Mouse (Mus musculus): Measurements from ENCODE around the gene Rusc1. TPM values are rescaled to one million over a fixed set of nuclear protein-coding genes. Genes with fewer than 3 reads are reported as not detected.

Rusc1 gene
- polyA plus RNA-seq (2015; fragmentation: Nextera tagmentation; extraction: Ambion mirVana) = 25.7 and 28.0 TPM in 2 replicates

GRCm38 (mm10) chr3:89093175-89093574 lies at the start of gene Rusc1:
Gene Rusc1, minus strand, starts transcription at chr3:89093311.
- ATAC-seq (ENCODE audit: insufficient number of reproducible peaks, low FRiP score, low TSS enrichment, low read depth) = peak; percentile 74
- no peaks in the 10 kb centered on the region for H3K9me3 ChIP-seq (replicated peaks)
- peaks cover 41% of the 10 kb centered on the region for H3K36me3 ChIP-seq
- 1% methylated on average over 18 of the region's 18 CpGs for WGBS
- peaks cover 39% of the 10 kb centered on the region for H3K4me1 ChIP-seq
- H3K4me3 ChIP-seq (replicated peaks) = peak within 1 kb of the TSS; percentile 70
- peak within 1 kb of the TSS; percentile 28; the same call in 1 of the 2 replicates for H3K9ac ChIP-seq
- peak within 1 kb of the TSS; percentile 100 for H3K4me2 ChIP-seq (replicated peaks)
- H3K27me3 ChIP-seq = peaks cover 8% of the 10 kb centered on the region; the same call in 1 of the 2 replicates
- H3K27ac ChIP-seq (replicated peaks) = 0 out of 2 replicates have a peak within 1 kb of the TSS, but pooled peaks have one; percentile 28

GRCm38 (mm10) chr3:89136365-89136764 lies 43.3 kb upstream of the Rusc1 start:
- 0 out of 2 replicates have a peak, but pooled peaks cover 6% of the 10 kb centered on the region for H3K4me1 ChIP-seq
- H3K27me3 ChIP-seq = 0 out of 2 replicates have a peak, but pooled peaks cover 4% of the 10 kb centered on the region
- no peak overlapping the region for H3K27ac ChIP-seq (replicated peaks)
- H3K9ac ChIP-seq = no peak overlapping the region
- no peak overlapping the region for H3K4me3 ChIP-seq (replicated peaks)
- H3K4me2 ChIP-seq (replicated peaks) = no peak overlapping the region
- no peaks in the 10 kb centered on the region for H3K9me3 ChIP-seq (replicated peaks)
- WGBS = 41% methylated on average over 9 of the region's 9 CpGs
- no peaks in the 10 kb centered on the region for H3K36me3 ChIP-seq
- ATAC-seq (ENCODE audit: insufficient number of reproducible peaks, low FRiP score, low TSS enrichment, low read depth) = no peak

DNA sequence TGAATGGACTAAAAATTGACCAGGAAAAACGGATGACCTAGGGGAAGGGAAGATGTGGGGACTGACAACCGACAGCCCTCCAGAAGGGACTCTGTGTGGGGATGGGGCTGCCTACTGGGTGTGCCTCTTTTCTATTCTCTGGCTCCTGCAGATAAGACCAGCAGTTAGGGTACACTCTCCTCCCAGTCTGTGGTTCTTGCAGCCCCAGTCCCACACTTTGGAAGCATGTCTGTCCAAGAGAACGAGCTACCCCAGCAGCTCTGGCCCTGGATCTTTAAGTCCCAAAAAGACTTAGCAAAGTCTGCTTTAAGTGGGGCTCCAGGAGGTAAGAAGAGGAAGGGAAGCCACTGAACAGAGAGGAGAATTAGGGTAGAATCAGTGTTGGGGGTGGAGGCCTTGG lies 42.8 kb upstream of the Rusc1 start, which contains the start of gene Pklr:
Gene Pklr (plus strand): TSS at position 185 of the 400 bp plus-strand sequence.
- 53% methylated on average over 3 of the region's 3 CpGs for WGBS

DNA sequence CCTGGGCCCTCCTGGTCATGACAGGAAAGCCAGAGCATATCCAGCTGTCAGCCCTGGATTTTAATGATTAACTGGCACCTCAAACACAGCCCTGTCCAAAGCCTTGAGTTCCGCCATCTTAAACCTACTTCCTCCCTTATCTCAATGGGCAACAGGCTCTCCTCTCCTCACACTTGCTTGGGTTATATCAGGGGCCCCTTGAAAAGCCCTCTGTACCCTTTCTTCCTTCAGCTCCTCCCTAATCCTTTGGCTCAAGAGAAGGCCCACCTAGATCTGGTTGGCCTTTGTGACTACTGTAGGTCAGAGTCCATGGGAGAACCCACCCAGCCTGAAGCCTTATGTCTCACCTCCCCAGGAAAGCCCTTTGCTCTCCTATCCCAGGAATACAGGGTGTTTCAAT lies 40.6 kb upstream of the Rusc1 start:
- Histone ChIP-seq H3K27ac (replicated peaks) (no peak overlapping the region), H3K4me3 (replicated peaks) (no peak overlapping the region), H3K9ac (no peak overlapping the region), H3K27me3 (0 out of 2 replicates have a peak, but pooled peaks cover 4% of the 10 kb centered on the region), H3K36me3 (no peaks in the 10 kb centered on the region), H3K4me2 (replicated peaks) (no peak overlapping the region), H3K4me1 (0 out of 2 replicates have a peak, but pooled peaks cover 6% of the 10 kb centered on the region), H3K9me3 (replicated peaks) (no peaks in the 10 kb centered on the region)
- no peak for ATAC-seq (ENCODE audit: insufficient number of reproducible peaks, low FRiP score, low TSS enrichment, low read depth)
- 81% methylated on average over 1 of the region's 1 CpGs for WGBS

More for the DNA sequence above, 42.8 kb upstream of the Rusc1 start, which contains the start of gene Pklr:
- no peak for ATAC-seq (ENCODE audit: insufficient number of reproducible peaks, low FRiP score, low TSS enrichment, low read depth)
- no peaks in the 10 kb centered on the region for H3K36me3 ChIP-seq
- H3K27ac ChIP-seq (replicated peaks) = no peak within 1 kb of the TSS
- H3K9ac ChIP-seq = no peak within 1 kb of the TSS
- H3K27me3 ChIP-seq = 0 out of 2 replicates have a peak, but pooled peaks cover 4% of the 10 kb centered on the region
- H3K4me1 ChIP-seq = 0 out of 2 replicates have a peak, but pooled peaks cover 6% of the 10 kb centered on the region
- no peak within 1 kb of the TSS for H3K4me2 ChIP-seq (replicated peaks)
- H3K4me3 ChIP-seq (replicated peaks) = no peak within 1 kb of the TSS
- no peaks in the 10 kb centered on the region for H3K9me3 ChIP-seq (replicated peaks)

DNA sequence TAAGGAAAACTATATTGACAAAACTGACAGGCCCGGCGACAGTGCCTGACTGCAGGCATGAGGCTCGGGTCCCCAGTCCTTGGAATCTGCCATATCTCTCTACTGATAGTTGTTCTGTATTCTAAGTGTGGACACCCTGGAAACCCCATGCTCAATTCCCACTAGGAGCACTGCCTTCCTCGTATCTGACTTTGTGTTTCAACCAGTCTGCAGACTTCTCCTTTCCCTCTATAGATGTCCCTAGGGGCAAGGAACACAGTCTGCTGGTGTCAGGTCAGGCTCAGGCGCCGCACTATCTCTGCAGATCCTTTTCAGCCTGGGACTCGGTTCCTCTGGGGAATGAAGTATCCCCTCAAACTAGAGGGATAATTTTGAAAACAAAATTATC lies 39.9 kb upstream of the Rusc1 start:
- 79% methylated on average over 7 of the region's 7 CpGs for WGBS
- H3K9ac ChIP-seq = no peak overlapping the region
- H3K27me3 ChIP-seq = 0 out of 2 replicates have a peak, but pooled peaks cover 4% of the 10 kb centered on the region
- ATAC-seq (ENCODE audit: insufficient number of reproducible peaks, low FRiP score, low TSS enrichment, low read depth) = no peak
- no peak overlapping the region for H3K4me2 ChIP-seq (replicated peaks)
- H3K9me3 ChIP-seq (replicated peaks) = no peaks in the 10 kb centered on the region
- H3K4me3 ChIP-seq (replicated peaks) = no peak overlapping the region
- H3K36me3 ChIP-seq = no peaks in the 10 kb centered on the region
- 0 out of 2 replicates have a peak, but pooled peaks cover 6% of the 10 kb centered on the region for H3K4me1 ChIP-seq
- no peak overlapping the region for H3K27ac ChIP-seq (replicated peaks)

GRCm38 (mm10) chr3:89132285-89133062 lies 39.4 kb upstream of the Rusc1 start:
- ATAC-seq (ENCODE audit: insufficient number of reproducible peaks, low FRiP score, low TSS enrichment, low read depth) = peak; percentile 19; the same call in 1 of the 2 replicates
- H3K9ac ChIP-seq = 0 out of 2 replicates have a peak overlapping the region, but pooled peaks have one; percentile 12
- 0 out of 2 replicates have a peak, but pooled peaks cover 4% of the 10 kb centered on the region for H3K27me3 ChIP-seq
- peak overlapping the region; percentile 59 for H3K4me2 ChIP-seq (replicated peaks)
- WGBS = 14% methylated on average over 30 of the region's 30 CpGs
- no peaks in the 10 kb centered on the region for H3K36me3 ChIP-seq
- no peak overlapping the region for H3K27ac ChIP-seq (replicated peaks)
- H3K4me3 ChIP-seq (replicated peaks) = peak overlapping the region; percentile 37
- H3K9me3 ChIP-seq (replicated peaks) = no peaks in the 10 kb centered on the region
- 0 out of 2 replicates have a peak, but pooled peaks cover 6% of the 10 kb centered on the region for H3K4me1 ChIP-seq

DNA sequence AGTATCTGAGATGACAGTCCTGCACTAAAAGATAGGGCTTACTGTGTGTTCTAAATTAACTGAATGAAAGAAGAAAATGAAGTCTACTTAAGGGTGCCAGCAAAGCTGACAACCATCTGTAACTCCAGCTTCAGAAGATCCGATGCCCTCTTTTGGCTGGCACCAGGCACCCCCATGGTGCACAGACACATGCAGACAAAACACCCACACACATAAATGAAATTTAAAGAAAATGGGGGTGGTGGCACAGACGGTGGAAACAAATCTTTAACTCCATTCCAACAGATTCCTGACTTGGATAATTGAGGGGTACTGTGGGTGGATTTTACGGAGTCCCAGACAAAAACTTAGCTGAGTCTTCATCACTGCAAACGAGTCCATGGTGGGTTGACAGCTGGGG lies 38.7 kb upstream of the Rusc1 start:
- no peak for ATAC-seq (ENCODE audit: insufficient number of reproducible peaks, low FRiP score, low TSS enrichment, low read depth)
- Histone ChIP-seq H3K36me3 (no peaks in the 10 kb centered on the region), H3K4me1 (0 out of 2 replicates have a peak, but pooled peaks cover 6% of the 10 kb centered on the region), H3K4me2 (replicated peaks) (peak overlapping the region; percentile 59), H3K4me3 (replicated peaks) (peak overlapping the region; percentile 37), H3K9me3 (replicated peaks) (no peaks in the 10 kb centered on the region), H3K27ac (replicated peaks) (no peak overlapping the region), H3K9ac (no peak overlapping the region), H3K27me3 (0 out of 2 replicates have a peak, but pooled peaks cover 4% of the 10 kb centered on the region)
- 22% methylated on average over 4 of the region's 4 CpGs for WGBS

- WGBS = 78% methylated on average over 3 of the region's 3 CpGs
- no peaks in the 10 kb centered on the region for H3K9me3 ChIP-seq (replicated peaks)
- H3K27ac ChIP-seq (replicated peaks) = no peak overlapping the region
- H3K9ac ChIP-seq = no peak overlapping the region
- ATAC-seq (ENCODE audit: insufficient number of reproducible peaks, low FRiP score, low TSS enrichment, low read depth) = no peak
- no peak overlapping the region for H3K4me3 ChIP-seq (replicated peaks)
- no peak overlapping the region for H3K4me2 ChIP-seq (replicated peaks)
- H3K27me3 ChIP-seq = 0 out of 2 replicates have a peak, but pooled peaks cover 4% of the 10 kb centered on the region
- H3K36me3 ChIP-seq = no peaks in the 10 kb centered on the region
- H3K4me1 ChIP-seq = 0 out of 2 replicates have a peak, but pooled peaks cover 6% of the 10 kb centered on the region
Measured at GRCm38 (mm10) chr3:89129908-89130307, 36.8 kb upstream of the Rusc1 start.

- no peaks in the 10 kb centered on the region for H3K36me3 ChIP-seq
- no peaks in the 10 kb centered on the region for H3K27me3 ChIP-seq
- 89% methylated on average over 3 of the region's 3 CpGs for WGBS
- no peaks in the 10 kb centered on the region for H3K9me3 ChIP-seq (replicated peaks)
- H3K4me2 ChIP-seq (replicated peaks) = no peak overlapping the region
- no peak for ATAC-seq (ENCODE audit: insufficient number of reproducible peaks, low FRiP score, low TSS enrichment, low read depth)
- H3K27ac ChIP-seq (replicated peaks) = no peak overlapping the region
- no peak overlapping the region for H3K4me3 ChIP-seq (replicated peaks)
- H3K4me1 ChIP-seq = no peaks in the 10 kb centered on the region
- no peak overlapping the region for H3K9ac ChIP-seq
Measured at GRCm38 (mm10) chr3:89125981-89126380, 32.9 kb upstream of the Rusc1 start.

GRCm38 (mm10) chr3:89124241-89124640 lies 31.1 kb upstream of the Rusc1 start:
- no peaks in the 10 kb centered on the region for H3K9me3 ChIP-seq (replicated peaks)
- no peak overlapping the region for H3K4me3 ChIP-seq (replicated peaks)
- no peaks in the 10 kb centered on the region for H3K4me1 ChIP-seq
- ATAC-seq (ENCODE audit: insufficient number of reproducible peaks, low FRiP score, low TSS enrichment, low read depth) = no peak
- H3K36me3 ChIP-seq = no peaks in the 10 kb centered on the region
- no peaks in the 10 kb centered on the region for H3K27me3 ChIP-seq
- no peak overlapping the region for H3K4me2 ChIP-seq (replicated peaks)
- H3K9ac ChIP-seq = no peak overlapping the region
- 73% methylated on average over 3 of the region's 3 CpGs for WGBS
- no peak overlapping the region for H3K27ac ChIP-seq (replicated peaks)

DNA sequence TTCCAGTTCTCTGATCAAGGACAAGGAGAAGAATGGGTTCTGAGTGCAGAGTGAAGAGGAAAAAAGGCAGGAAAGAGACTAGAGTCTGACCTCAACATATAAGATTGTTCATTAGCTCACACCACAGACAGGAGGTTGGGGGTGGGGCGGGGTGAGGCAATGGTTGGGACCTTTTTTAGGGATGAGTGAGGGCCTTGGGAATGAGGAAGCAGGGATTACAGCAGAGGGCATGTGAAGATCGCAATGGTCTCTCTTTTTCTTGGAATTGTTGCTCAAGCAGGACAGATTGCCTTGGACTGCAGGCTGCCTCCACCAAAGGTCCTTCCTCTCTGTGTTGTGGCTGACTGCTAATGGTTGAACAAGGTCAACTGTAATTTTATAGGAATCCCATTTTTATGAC lies 30.2 kb upstream of the Rusc1 start:
- no peak for ATAC-seq (ENCODE audit: insufficient number of reproducible peaks, low FRiP score, low TSS enrichment, low read depth)
- no peaks in the 10 kb centered on the region for H3K9me3 ChIP-seq (replicated peaks)
- WGBS = 83% methylated on average over 2 of the region's 2 CpGs

More for the DNA sequence above, 30.2 kb upstream of the Rusc1 start:
- Histone ChIP-seq H3K4me1 (no peaks in the 10 kb centered on the region), H3K4me3 (replicated peaks) (no peak overlapping the region), H3K27ac (replicated peaks) (no peak overlapping the region), H3K9ac (no peak overlapping the region), H3K27me3 (no peaks in the 10 kb centered on the region), H3K36me3 (no peaks in the 10 kb centered on the region), H3K4me2 (replicated peaks) (no peak overlapping the region)

All from embryonic facial prominence, embryonic 15.5 days (tissue).